Mouse (Mus musculus): Measurements from ENCODE around the gene Sri.

Gene Sri

GRCm38 (mm10) chr5:8111691-8112090 is 65.8 kb downstream of the Sri start:
- peak; percentile 48 for DNase-seq (ENCODE audit: low read depth, low spot score)

- peak; percentile 94 for DNase-seq (ENCODE audit: low read depth, low spot score)
These were observed 66.4 kb downstream of the Sri start for GRCm38 (mm10) chr5:8112246-8112645.

- DNase-seq (ENCODE audit: low read depth, low spot score), result peak; percentile 64
These were observed 70.8 kb downstream of the Sri start for GRCm38 (mm10) chr5:8116561-8117168.

All from brain, adult 2 months (tissue).